Mouse (Mus musculus) kidney, adult 2 months (tissue): ENCODE data around the gene Siah2. TPM values are rescaled to one million over a fixed set of nuclear protein-coding genes. Genes with fewer than 3 reads are reported as not detected.

Experiments
- DNase-seq: peaks from one replicate; pipeline ENCODE4 v3.0.0; 2021
- H3K27ac ChIP-seq: fragments of 200-500 bp; 2 replicates; pipeline ENCODE4 v1.5.1; 2012; ENCODE audit warnings: low read depth, low read length, control low read depth, inconsistent platforms; ENCODE audit not compliant: insufficient read depth
- H3K27me3 ChIP-seq: fragments of 200-500 bp; replicated peaks from 2 replicates; pipeline ENCODE4 v1.6.1; 2012; ENCODE audit warnings: mild to moderate bottlenecking, moderate library complexity, low read length, inconsistent platforms; ENCODE audit not compliant: control insufficient read depth, insufficient read depth
- H3K36me3 ChIP-seq: fragments of 200-500 bp; 2 replicates; pipeline ENCODE4 v1.6.1; 2012; ENCODE audit warnings: mild to moderate bottlenecking, moderate library complexity, low read length, inconsistent platforms; ENCODE audit not compliant: control insufficient read depth, insufficient read depth
- H3K4me1 ChIP-seq: fragments of 200-500 bp; 2 replicates; pipeline ENCODE4 v1.6.1; 2011; ENCODE audit warnings: low read length; ENCODE audit not compliant: control insufficient read depth, insufficient read depth
- H3K4me3 ChIP-seq: fragments of 200-500 bp; 2 replicates; pipeline ENCODE4 v1.5.1; 2011; ENCODE audit warnings: mild to moderate bottlenecking, low read depth, low read length, control low read depth; ENCODE audit not compliant: insufficient read depth
- CTCF ChIP-seq: fragments of 200-500 bp; conservative IDR thresholded peaks from 2 replicates; pipeline ENCODE4 v1.5.1; 2011; ENCODE audit warnings: low read depth, mild to moderate bottlenecking, control low read depth, low read length, moderate library complexity, mixed read lengths; ENCODE audit not compliant: insufficient read depth, insufficient read length
- POLR2A ChIP-seq: fragments of 200-500 bp; IDR thresholded peaks from one replicate; pipeline ENCODE4 v1.6.1; 2011; ENCODE audit warnings: low read depth, low read length, control low read depth
- WGBS: fragments of 180-500 bp; shearing (Covaris S2); methylation state at CpG from one replicate; pipeline ENCODE4 v1.1.7; 2018; 5-methylcytosine and 5-hydroxymethylcytosine counted together
- polyA plus RNA-seq: library from polyadenylated mRNA; depleted of rRNA; stranded (reverse); fragments of >200 nt; gene quantifications from 2 replicates; pipeline ENCODE4 v1.2.3, GENCODE M21; 2012

The Siah2 gene
- polyA plus RNA-seq, 1 experiment, result 19.9 TPM

GRCm38 (mm10) chr3:58680943-58681637 is 11.1 kb downstream of the Siah2 start:
- Histone ChIP-seq H3K27ac (peak overlapping the region; percentile 98), H3K36me3 (no peaks in the 10 kb centered on the region; the same call in 1 of the 2 replicates), H3K4me1 (peaks cover 62% of the 10 kb centered on the region), H3K4me3 (no peak overlapping the region), H3K27me3 (no peaks in the 10 kb centered on the region)
- peak; percentile 62 for DNase-seq
- WGBS, result 45% methylated on average over 7 of the region's 7 CpGs
- no peak for TF ChIP-seq POLR2A
- no peak for TF ChIP-seq CTCF

- Histone ChIP-seq H3K27me3 (no peaks in the 10 kb centered on the region), H3K36me3 (no peaks in the 10 kb centered on the region; the same call in 1 of the 2 replicates), H3K27ac (peak overlapping the region; percentile 98), H3K4me3 (no peak overlapping the region), H3K4me1 (peaks cover 53% of the 10 kb centered on the region)
- TF ChIP-seq CTCF, result no peak
- no peak for TF ChIP-seq POLR2A
- 22% methylated on average over 4 of the region's 4 CpGs for WGBS
- peak; percentile 57 for DNase-seq
Measured at GRCm38 (mm10) chr3:58679996-58680395, 12.2 kb downstream of the Siah2 start.

DNA sequence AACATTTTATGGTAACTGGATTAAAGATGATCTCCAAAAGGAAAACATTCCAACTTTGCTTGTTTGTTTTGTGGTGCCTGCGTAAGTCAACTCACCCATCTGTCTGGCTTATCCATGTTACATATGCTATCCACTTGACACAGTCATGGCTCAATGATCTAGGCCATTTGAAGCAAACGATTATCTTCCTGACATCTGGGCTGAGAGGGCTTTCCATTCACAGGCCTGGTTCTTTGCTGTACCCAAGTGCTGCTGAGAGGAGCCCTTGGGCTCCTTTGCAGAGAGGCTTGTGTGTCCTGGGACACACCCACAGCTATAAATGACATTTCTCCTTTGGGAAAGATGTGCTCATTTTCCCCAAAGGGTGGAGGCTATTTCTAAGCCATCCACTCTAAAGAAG is 13.3 kb downstream of the Siah2 start:
- TF ChIP-seq POLR2A, result no peak
- no peak for TF ChIP-seq CTCF
- Histone ChIP-seq H3K4me1 (peaks cover 45% of the 10 kb centered on the region), H3K27me3 (no peaks in the 10 kb centered on the region), H3K27ac (peak overlapping the region; percentile 87), H3K36me3 (no peaks in the 10 kb centered on the region; the same call in 1 of the 2 replicates), H3K4me3 (no peak overlapping the region)
- DNase-seq, result no peak
- 51% methylated on average over 2 of the region's 2 CpGs for WGBS

GRCm38 (mm10) chr3:58678384-58678783 is 13.8 kb downstream of the Siah2 start:
- 43% methylated on average over 8 of the region's 8 CpGs for WGBS
- Histone ChIP-seq H3K27me3 (no peaks in the 10 kb centered on the region), H3K4me1 (peaks cover 41% of the 10 kb centered on the region), H3K4me3 (no peak overlapping the region), H3K27ac (peak overlapping the region; percentile 40; the same call in 1 of the 2 replicates), H3K36me3 (no peaks in the 10 kb centered on the region; the same call in 1 of the 2 replicates)
- TF ChIP-seq POLR2A (no peak), CTCF (no peak)
- peak; percentile 89 for DNase-seq

DNA sequence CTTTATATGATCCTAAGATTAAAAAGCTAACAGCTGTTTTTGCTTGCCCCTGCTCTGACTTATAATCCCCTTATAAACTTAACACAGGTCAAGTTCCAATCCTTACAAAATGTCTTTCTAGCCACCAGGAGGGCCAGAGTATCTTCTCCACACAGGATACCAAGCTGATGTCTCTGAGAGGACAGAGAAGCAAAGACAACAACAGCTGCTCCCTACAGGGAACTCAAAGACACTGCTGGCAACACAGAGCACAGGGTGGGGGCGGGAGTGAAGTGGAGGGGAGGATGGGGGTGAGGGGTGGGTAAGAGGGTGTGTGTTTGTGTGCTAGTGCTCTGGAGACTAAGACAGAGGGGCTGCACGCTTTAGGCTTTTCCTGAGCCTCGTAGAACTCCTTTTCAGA is 14.6 kb downstream of the Siah2 start:
- Histone ChIP-seq H3K4me3 (no peak overlapping the region), H3K27me3 (no peaks in the 10 kb centered on the region), H3K36me3 (no peaks in the 10 kb centered on the region), H3K4me1 (peaks cover 33% of the 10 kb centered on the region), H3K27ac (peak overlapping the region; percentile 7; the same call in 1 of the 2 replicates)
- 84% methylated on average over 3 of the region's 3 CpGs for WGBS
- no peak for TF ChIP-seq POLR2A
- no peak for TF ChIP-seq CTCF
- no peak for DNase-seq

DNA sequence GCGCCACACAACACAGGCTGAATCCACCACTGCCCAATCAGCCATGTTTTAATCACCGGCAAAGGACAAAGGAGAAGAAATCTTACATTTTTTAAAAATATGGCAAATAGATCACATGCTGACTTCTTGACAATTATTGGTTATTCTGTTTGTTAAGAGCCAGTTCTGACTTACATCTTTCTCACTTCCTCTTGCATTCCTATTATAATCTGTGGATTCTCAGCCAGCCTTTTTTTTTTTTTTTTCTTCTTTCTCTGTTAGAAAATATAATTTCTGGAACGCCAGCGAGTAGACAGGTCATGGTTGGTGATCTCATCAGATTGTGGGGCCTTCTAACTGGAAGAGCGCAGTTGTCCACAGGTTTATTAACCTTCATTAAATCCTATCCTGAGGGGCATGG is 18.9 kb downstream of the Siah2 start:
- Histone ChIP-seq H3K27ac (no peak overlapping the region), H3K36me3 (no peaks in the 10 kb centered on the region), H3K4me3 (no peak overlapping the region), H3K4me1 (peaks cover 13% of the 10 kb centered on the region), H3K27me3 (no peaks in the 10 kb centered on the region)
- DNase-seq, result no peak
- no peak for TF ChIP-seq POLR2A
- TF ChIP-seq CTCF, result no peak
- 83% methylated on average over 5 of the region's 5 CpGs for WGBS

- Histone ChIP-seq H3K36me3 (no peaks in the 10 kb centered on the region), H3K4me1 (peaks cover 10% of the 10 kb centered on the region), H3K27me3 (no peaks in the 10 kb centered on the region), H3K4me3 (no peak overlapping the region), H3K27ac (no peak overlapping the region)
- WGBS, result 38% methylated on average over 4 of the region's 4 CpGs
- TF ChIP-seq POLR2A (no peak), CTCF (no peak)
- DNase-seq, result no peak
Measured at GRCm38 (mm10) chr3:58672481-58673183, 19.6 kb downstream of the Siah2 start.
